Mouse (Mus musculus): ENCODE measurements at regions not wholly inside any gene's neighbourhood (a gene's known extent, or its start where the extent isn't known, plus 50 kb on each side); places are given as distances from the start of the nearest gene placed in this dataset.

DNA sequence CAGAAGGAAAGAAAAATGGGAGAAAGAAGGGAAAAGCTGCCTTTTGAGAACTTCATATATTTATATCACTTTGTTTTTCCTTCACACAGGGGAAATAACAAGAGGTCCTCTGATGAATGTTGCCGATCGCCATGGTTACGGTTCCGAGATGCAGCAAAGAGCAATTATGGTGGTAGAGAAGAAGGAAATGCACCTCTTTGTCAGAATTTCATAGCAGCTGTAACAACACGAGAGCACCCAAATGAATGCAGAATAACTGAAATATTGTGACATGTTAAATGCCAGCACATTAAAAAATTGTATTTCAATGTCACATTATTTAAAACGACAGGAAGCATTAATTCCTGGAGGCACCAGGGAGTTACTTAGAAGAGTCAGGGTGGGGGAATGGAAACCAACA lies 279.4 kb downstream of the Mctp2 start:
- Histone ChIP-seq H3K4me3 (no peak overlapping the region), H3K27ac (no peak overlapping the region)
- no peak for TF ChIP-seq CTCF (conservative IDR thresholded peaks at IDR 0.05)
- no peak for DNase-seq (ENCODE audit: low spot score in 2 of 2)

DNA sequence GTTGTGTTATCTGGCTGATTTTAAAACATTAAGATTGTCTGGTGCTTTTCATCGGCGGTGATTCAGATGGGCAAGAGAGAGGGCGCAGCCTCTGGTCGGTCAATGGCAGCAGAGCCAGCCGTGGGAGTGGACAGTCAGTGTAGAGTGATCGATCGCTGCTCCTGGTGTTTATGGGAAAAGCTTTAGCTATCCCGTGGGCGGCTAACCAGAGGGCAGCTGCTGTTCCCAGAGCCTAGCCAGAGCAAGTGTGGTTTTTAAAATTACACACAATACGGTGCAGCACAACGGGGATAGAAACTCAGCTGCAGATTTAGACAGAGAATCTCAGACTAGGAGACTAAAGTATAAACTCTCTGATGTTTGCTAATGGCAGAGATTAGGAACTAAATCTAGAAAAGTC lies 297.3 kb downstream of the Mctp2 start:
- H3K27ac ChIP-seq: no peak overlapping the region
- H3K4me3 ChIP-seq: no peak overlapping the region
- TF ChIP-seq CTCF (conservative IDR thresholded peaks at IDR 0.05): no peak
- DNase-seq (ENCODE audit: low spot score in 2 of 2): no peak

- no peak for TF ChIP-seq CTCF (conservative IDR thresholded peaks at IDR 0.05)
- Histone ChIP-seq H3K27ac (no peak overlapping the region), H3K4me3 (no peak overlapping the region)
- no peak for DNase-seq (ENCODE audit: low spot score in 2 of 2)
These were observed 302.1 kb downstream of the Mctp2 start for GRCm38 (mm10) chr7:72004311-72004710.

- no peak for TF ChIP-seq CTCF (conservative IDR thresholded peaks at IDR 0.05)
- H3K4me3 ChIP-seq: no peak overlapping the region
- H3K27ac ChIP-seq: no peak overlapping the region
- no peak for DNase-seq (ENCODE audit: low spot score in 2 of 2)
These were observed 313.9 kb downstream of the Mctp2 start for GRCm38 (mm10) chr7:71992526-71992925.

- Histone ChIP-seq H3K27ac (no peak overlapping the region), H3K4me3 (no peak overlapping the region)
- DNase-seq (ENCODE audit: low spot score in 2 of 2): no peak
- TF ChIP-seq CTCF (conservative IDR thresholded peaks at IDR 0.05): no peak
These were observed 314.6 kb downstream of the Mctp2 start for GRCm38 (mm10) chr7:71991835-71992234.

GRCm38 (mm10) chr7:71991206-71991605 lies 315.2 kb downstream of the Mctp2 start:
- no peak overlapping the region for H3K4me3 ChIP-seq
- H3K27ac ChIP-seq: no peak overlapping the region
- TF ChIP-seq CTCF (conservative IDR thresholded peaks at IDR 0.05): no peak
- no peak for DNase-seq (ENCODE audit: low spot score in 2 of 2)

DNA sequence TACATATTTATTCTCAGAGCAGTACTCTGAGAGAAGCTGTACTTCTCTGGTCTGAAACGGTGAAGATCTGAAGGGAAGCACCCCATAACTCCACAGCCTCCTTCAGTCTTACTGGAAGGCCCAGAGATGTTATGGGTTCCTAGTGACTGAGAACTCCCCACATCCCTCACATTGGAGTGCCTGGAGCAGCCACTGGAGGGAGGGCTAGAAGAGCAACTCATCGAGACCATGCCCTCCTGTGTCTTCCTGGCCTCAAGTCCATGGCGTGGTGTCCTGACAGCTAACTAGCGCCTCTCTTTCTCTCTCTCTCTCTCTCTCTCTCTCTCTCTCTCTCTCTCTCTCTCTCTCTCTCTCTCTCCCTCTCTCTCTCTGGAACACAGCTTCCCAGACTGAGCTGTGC lies 340.4 kb downstream of the Mctp2 start:
- TF ChIP-seq CTCF (conservative IDR thresholded peaks at IDR 0.05): no peak
- no peak for DNase-seq (ENCODE audit: low spot score in 2 of 2)
- Histone ChIP-seq H3K4me3 (no peak overlapping the region), H3K27ac (no peak overlapping the region)

GRCm38 (mm10) chr7:71963456-71963855 lies 343.0 kb downstream of the Mctp2 start:
- H3K4me3 ChIP-seq: no peak overlapping the region

GRCm38 (mm10) chr7:71962851-71963250 lies 343.6 kb downstream of the Mctp2 start:
- H3K27ac ChIP-seq: no peak overlapping the region
- H3K4me3 ChIP-seq: no peak overlapping the region
- TF ChIP-seq CTCF (conservative IDR thresholded peaks at IDR 0.05): no peak
- DNase-seq (ENCODE audit: low spot score in 2 of 2): no peak

More at GRCm38 (mm10) chr7:71963456-71963855, 343.0 kb downstream of the Mctp2 start:
- TF ChIP-seq CTCF (conservative IDR thresholded peaks at IDR 0.05): peak; percentile 28; the same call in 1 of the 2 replicates
- DNase-seq (ENCODE audit: low spot score in 2 of 2): no peak
- H3K27ac ChIP-seq: no peak overlapping the region

DNA sequence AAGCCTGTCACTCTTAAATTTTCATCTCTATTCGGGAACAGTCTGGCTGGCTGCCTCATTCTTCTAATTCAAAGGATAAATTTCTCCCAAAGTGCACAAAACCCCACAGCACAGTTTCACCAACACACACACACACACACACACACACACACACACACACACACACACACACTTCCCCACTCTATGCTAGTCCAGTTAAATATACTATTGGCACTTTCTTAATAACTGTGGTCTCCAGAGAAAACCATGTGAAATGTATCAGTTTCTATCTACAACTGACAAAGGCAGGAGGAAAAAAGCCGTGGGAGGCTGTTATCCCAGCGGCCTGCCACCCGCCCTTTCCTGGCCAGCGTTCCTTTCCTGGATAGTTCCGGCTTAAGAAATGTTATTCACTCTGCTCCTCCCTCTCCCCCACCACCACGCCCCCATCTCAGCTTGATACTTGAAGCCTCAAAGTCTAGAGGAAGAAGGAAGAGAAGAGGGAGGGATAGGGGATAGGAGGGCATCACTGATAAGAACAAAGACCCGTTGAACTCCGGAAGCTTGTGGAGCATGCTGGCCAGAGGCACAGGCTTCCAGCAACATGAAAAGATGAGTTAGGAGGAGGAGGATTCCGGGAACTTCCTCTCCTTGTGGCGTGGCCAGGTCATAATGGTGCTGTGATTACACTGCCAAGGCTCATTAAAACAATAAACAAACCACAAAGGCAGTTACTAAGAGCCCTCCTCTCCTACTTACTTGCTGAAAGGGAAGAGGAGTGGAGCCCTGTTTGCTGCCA lies 345.8 kb downstream of the Mctp2 start:
- H3K4me3 ChIP-seq: no peak overlapping the region
- no peak for DNase-seq (ENCODE audit: low spot score in 2 of 2)

GRCm38 (mm10) chr7:71946548-71946947 lies 359.9 kb downstream of the Mctp2 start:
- no peak for DNase-seq (ENCODE audit: low spot score in 2 of 2)
- TF ChIP-seq CTCF (conservative IDR thresholded peaks at IDR 0.05): no peak
- Histone ChIP-seq H3K27ac (no peak overlapping the region), H3K4me3 (no peak overlapping the region)

More for the DNA sequence above, 345.8 kb downstream of the Mctp2 start:
- no peak for TF ChIP-seq CTCF (conservative IDR thresholded peaks at IDR 0.05)
- H3K27ac ChIP-seq: no peak overlapping the region

DNA sequence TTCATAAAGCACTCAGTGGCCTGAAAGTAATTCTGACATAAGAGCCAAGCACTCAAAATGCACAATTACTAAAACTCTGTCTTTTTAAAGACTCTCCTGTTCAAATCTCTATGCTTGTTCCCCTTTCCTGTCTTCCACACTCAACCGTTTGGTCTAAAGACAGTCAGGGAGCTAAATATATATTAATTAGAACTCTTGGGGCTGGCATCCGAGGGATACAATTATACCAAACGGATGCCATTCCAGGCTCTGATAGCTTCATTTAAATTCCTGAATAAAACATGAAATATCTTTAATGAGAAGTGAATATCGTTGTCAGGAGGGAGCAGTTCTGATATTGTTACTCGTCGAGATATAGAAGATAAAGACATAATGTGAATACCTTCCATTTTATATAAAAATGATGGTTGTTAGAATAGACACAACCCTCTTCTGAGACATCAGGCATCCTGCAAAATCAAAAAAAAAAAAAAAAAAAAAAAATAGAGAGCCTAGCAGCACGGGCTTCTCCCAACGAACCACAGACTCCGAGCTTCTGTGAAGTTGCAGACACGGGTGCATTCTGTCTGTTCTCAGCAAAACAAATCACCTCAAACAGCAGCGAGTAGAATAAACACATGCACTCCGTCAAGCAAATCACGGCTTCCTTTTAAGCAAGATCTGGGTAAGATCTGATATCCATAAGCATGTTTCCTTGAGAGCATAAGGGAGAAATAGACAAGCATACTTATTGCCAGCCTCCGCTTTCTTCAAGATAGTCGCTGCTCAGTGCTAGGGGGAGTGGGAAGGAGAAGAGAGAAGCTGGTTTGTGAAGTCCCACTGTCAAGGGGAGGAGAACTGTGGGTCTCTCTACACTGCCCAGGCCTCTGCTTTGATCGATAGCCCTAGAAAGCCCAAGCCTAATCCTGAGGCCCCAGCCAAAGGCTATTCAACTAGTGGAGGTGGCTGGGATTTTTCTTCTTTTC lies 363.0 kb downstream of the Mctp2 start:
- H3K4me3 ChIP-seq: 0 out of 2 replicates have a peak overlapping the region, but pooled peaks have one; percentile 2

DNA sequence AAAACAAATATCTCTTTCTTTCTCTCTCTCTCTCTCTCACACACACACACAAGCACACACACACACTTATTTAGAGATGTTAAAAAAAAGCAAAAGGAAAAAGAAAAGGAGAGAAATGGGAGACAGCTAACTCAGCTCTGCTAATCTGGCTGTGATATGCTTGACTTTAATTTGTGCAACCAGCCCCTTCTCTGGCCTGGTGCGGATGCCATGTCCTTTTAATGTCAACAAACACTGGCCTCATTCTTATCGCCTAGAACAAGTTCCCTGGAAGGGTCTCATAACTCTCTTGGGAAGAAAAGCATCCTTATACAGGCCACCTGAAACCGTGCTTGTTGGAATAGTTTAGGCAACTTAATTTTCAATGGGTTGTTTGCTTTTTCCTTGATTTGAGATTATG lies 368.7 kb downstream of the Mctp2 start:
- no peak for TF ChIP-seq CTCF (conservative IDR thresholded peaks at IDR 0.05)
- H3K27ac ChIP-seq: no peak overlapping the region
- H3K4me3 ChIP-seq: no peak overlapping the region
- no peak for DNase-seq (ENCODE audit: low spot score in 2 of 2)

More for the DNA sequence above, 363.0 kb downstream of the Mctp2 start:
- peak in 1 of 2 experiments; percentile 1 for DNase-seq (ENCODE audit: low spot score in 2 of 2)
- H3K27ac ChIP-seq: no peak overlapping the region
- no peak for TF ChIP-seq CTCF (conservative IDR thresholded peaks at IDR 0.05)
